In genomic region chr7:55793952-55794603, GRCm38 (mm10) we compare ENCODE assay signal across 8 mouse cellular contexts. TPM values are rescaled to one million over a fixed set of nuclear protein-coding genes. Genes with fewer than 3 reads are reported as not detected.
DNase-seq lines count a peak whose midpoint lies in the region; ATAC-seq lines count a peak whose summit lies in the region.

Tubgcp5 (plus strand) TSS chr7:55794154.

- peak within 1 kb of the TSS; percentile 64 for H3K4me2 ChIP-seq in hindbrain, embryonic 11.5 days (replicated peaks; ENCODE audit: low read depth, low read length)

- peak; percentile 99 for ATAC-seq in hindbrain, embryonic 11.5 days (ENCODE audit: low FRiP score)

- no peaks in the 10 kb centered on the region for H3K9me3 ChIP-seq in hindbrain, embryonic 11.5 days (ENCODE audit: control insufficient read depth, low read length)

- H3K27ac ChIP-seq in hindbrain, embryonic 11.5 days (ENCODE audit: low read depth, low read length): 0 out of 2 replicates have a peak within 1 kb of the TSS, but pooled peaks have one; percentile 54

- no peaks in the 10 kb centered on the region for H3K4me1 ChIP-seq in hindbrain, embryonic 11.5 days (replicated peaks; ENCODE audit: control insufficient read depth, insufficient read depth, low read length)

- peak within 1 kb of the TSS; percentile 87 for H3K9ac ChIP-seq in hindbrain, embryonic 11.5 days (ENCODE audit: low read depth, low read length)

- no peaks in the 10 kb centered on the region for H3K27me3 ChIP-seq in hindbrain, embryonic 11.5 days (ENCODE audit: control insufficient read depth, insufficient read depth, low read length)

- DNase-seq in Muller cell, postnatal 12 days (ENCODE audit: inconsistent ontology term): peak; percentile 98
- peak; percentile 97 for DNase-seq in cerebellum, adult 9-11 months
- peak; percentile 98 to 99 for DNase-seq in frontal cortex, adult 2 months (ENCODE audit: extremely low spot score in 1 of 2, low spot score in 1 of 2)
- peak; percentile 96 for DNase-seq in hindbrain, embryonic 11.5 days (ENCODE audit: low spot score)
- DNase-seq in layer of hippocampus, postnatal 10 days (ENCODE audit: low spot score in 2 of 2): peak; percentile 97 to 98
- peak; percentile 98 for DNase-seq in lung, postnatal 10 days
- peak; percentile 97 for DNase-seq in ovary, postnatal 36 days (ENCODE audit: low spot score)
- peak; percentile 96 for DNase-seq in thymus, postnatal 25 days

- peaks cover 13% of the 10 kb centered on the region; the same call in 1 of the 2 replicates for H3K36me3 ChIP-seq in hindbrain, embryonic 11.5 days (ENCODE audit: control insufficient read depth, insufficient read depth, low read length)

- under 1% methylated on average over 49 of the region's 51 CpGs for WGBS in hindbrain, embryonic 11.5 days

- peak within 1 kb of the TSS; percentile 82 for H3K4me3 ChIP-seq in hindbrain, embryonic 11.5 days (ENCODE audit: low read depth, low read length)

RNA-seq across cellular contexts. Expression of gene Tubgcp5, which starts in this region (rescaled TPM):
- 20.6 and 25.0 TPM in 2 replicates for polyA plus RNA-seq in frontal cortex, adult 2 months (2012; rRNA removed)
- 30.5 and 34.8 TPM in 2 replicates for polyA plus RNA-seq in hindbrain, embryonic 11.5 days (2014; fragmentation: Nextera tagmentation; extraction: Ambion mirVana)
- total RNA-seq in layer of hippocampus, postnatal 10 days (2021): 10 to 100 TPM; 25.9 to 27.5 TPM

Comparison
In these comparisons a context has a peak if more than half of its experiments do, and no peak if none do; other contexts are left out.
1. Peak in every context shown above with its lines: DNase-seq, ATAC-seq, H3K4me3 ChIP-seq and H3K27ac ChIP-seq.